Comparison of ENCODE assay signal across 7 mouse cellular contexts in the genomic region with DNA sequence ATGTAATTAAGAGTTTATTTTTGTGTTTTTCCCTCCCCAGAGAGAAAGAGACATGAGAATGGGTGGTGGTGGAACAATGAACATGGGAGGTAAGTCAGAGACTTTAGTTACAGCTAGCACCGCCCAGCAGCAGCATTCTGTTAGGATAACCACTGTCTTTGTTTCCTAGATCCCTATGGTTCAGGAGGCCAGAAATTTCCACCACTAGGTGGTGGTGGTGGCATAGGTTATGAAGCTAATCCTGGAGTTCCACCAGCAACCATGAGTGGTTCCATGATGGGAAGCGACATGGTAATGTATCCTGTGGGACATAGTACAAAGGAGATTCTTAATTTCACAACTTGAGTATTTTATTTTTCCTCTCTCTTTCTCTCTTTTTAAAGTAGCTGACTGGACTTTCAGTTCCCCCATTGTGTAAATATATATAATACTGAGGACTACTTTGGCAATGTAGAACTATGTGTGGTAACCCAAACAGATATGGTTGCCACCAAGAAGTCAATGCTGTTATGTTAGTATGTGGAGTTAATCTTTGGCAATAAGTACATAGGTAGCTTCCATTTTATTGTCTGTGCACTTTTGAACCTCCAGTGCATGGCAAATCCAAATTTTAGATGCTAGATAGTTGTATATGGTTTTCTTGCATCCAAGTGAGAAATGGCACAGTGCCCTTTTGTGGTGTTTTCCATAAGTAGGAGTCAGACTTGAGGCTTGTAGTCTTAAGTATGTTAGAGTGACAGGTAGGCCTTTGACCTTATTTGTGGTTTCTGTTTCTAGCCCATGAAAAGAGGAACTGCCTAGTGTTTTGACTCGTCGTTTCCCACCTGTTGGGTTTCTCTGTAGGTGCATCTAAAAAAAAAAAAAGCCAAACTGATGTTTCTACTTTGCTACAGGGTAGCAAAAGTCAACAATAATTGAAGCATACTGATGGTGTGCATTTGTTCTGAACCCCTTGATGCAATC. TPM values are rescaled to one million over a fixed set of nuclear protein-coding genes. Genes with fewer than 3 reads are reported as not detected.
DNase-seq lines count a peak whose midpoint lies in the region; ATAC-seq and TF ChIP-seq lines count a peak whose summit lies in the region.

No protein-coding gene starts in this region.

- peak; percentile 79 for TF ChIP-seq CTCF in layer of hippocampus, adult 2 months (conservative IDR thresholded peaks at IDR 0.05)
- TF ChIP-seq CTCF in lung, postnatal 0 days (IDR thresholded peaks at IDR 0.05), result peak; percentile 76

- H3K9ac ChIP-seq in lung, postnatal 0 days (replicated peaks; ENCODE audit: low read depth), result no peak overlapping the region

- WGBS in lung, postnatal 0 days, result 62% methylated on average over 4 of the region's 4 CpGs

- no peak overlapping the region for H3K4me2 ChIP-seq in lung, postnatal 0 days (replicated peaks; ENCODE audit: low read depth, low read length)

- 0 out of 2 replicates have a peak, but pooled peaks have one; percentile 44 for ATAC-seq in lung, postnatal 0 days

- DNase-seq in layer of hippocampus, adult 2 months (ENCODE audit: low spot score in 2 of 2), result peak in 1 of 2 experiments; percentile 38
- no peak for DNase-seq in layer of hippocampus, postnatal 36 days
- DNase-seq in ES-CJ7 (ENCODE audit: low read depth, low spot score), result peak; percentile 88
- peak; percentile 77 for DNase-seq in adrenal gland, postnatal 14 days
- peak; percentile 62 for DNase-seq in heart, postnatal 4 days
- peak; percentile 75 for DNase-seq in lung, postnatal 0 days (ENCODE audit: low spot score)
- no peak for DNase-seq in right cerebral cortex, postnatal 36 days (ENCODE audit: low spot score in 2 of 2)

- TF ChIP-seq EP300 in lung, postnatal 0 days (IDR thresholded peaks at IDR 0.05), result no peak

- H3K9me3 ChIP-seq in lung, postnatal 0 days (ENCODE audit: low read length), result no peaks in the 10 kb centered on the region

- peaks cover 54% of the 10 kb centered on the region; the same call in 1 of the 2 replicates for H3K36me3 ChIP-seq in lung, postnatal 0 days (ENCODE audit: insufficient read depth, low read length)

- H3K27me3 ChIP-seq in lung, postnatal 0 days (replicated peaks; ENCODE audit: insufficient read depth, low read length), result no peaks in the 10 kb centered on the region

- H3K27ac ChIP-seq in layer of hippocampus, adult 2 months, result no peak overlapping the region
- no peak overlapping the region for H3K27ac ChIP-seq in lung, postnatal 0 days (ENCODE audit: low read length)

- peaks cover 10% of the 10 kb centered on the region; the same call in 1 of the 2 replicates for H3K4me1 ChIP-seq in lung, postnatal 0 days (ENCODE audit: insufficient read depth, low read depth, low read length)

- no peak overlapping the region for H3K4me3 ChIP-seq in layer of hippocampus, adult 2 months
- no peak overlapping the region for H3K4me3 ChIP-seq in lung, postnatal 0 days (ENCODE audit: low read depth, low read length)

RNA-seq across cellular contexts. Expression of a gene that starts 6.4 kb away (rescaled TPM):
- total RNA-seq in layer of hippocampus, adult 2 months (2021), result 100 to 1,000 TPM; 279 to 306 TPM
- 100 to 1,000 TPM; 265 to 324 TPM for total RNA-seq in layer of hippocampus, postnatal 36 days (2021)
- total RNA-seq in adrenal gland, postnatal 14 days (2021), result 286 and 302 TPM in 2 replicates
- total RNA-seq in heart, postnatal 4 days (2021), result 100 to 1,000 TPM; 182 to 205 TPM
- 51.1 and 63.3 TPM in 2 replicates for polyA plus RNA-seq in lung, postnatal 0 days (2015; fragmentation: Nextera tagmentation; extraction: Ambion mirVana)

RNA-seq across cellular contexts. Expression of a gene that starts 33.4 kb away (rescaled TPM):
- 10 to 100 TPM; 12.9 to 14.3 TPM for total RNA-seq in layer of hippocampus, adult 2 months (2021)
- 10 to 100 TPM; 13.6 to 14.1 TPM for total RNA-seq in layer of hippocampus, postnatal 36 days (2021)
- 8.1 and 9.2 TPM in 2 replicates for total RNA-seq in adrenal gland, postnatal 14 days (2021)
- total RNA-seq in heart, postnatal 4 days (2021), result 1 to 10 TPM; 5.8 to 5.9 TPM
- 6.4 and 8.1 TPM in 2 replicates for polyA plus RNA-seq in lung, postnatal 0 days (2015; fragmentation: Nextera tagmentation; extraction: Ambion mirVana)

RNA-seq across cellular contexts. Expression of a gene that starts 49.7 kb away (rescaled TPM):
- total RNA-seq in layer of hippocampus, adult 2 months (2021), result 10 to 100 TPM; 34.9 to 41.7 TPM
- total RNA-seq in layer of hippocampus, postnatal 36 days (2021), result 10 to 100 TPM; 45.2 to 51.2 TPM
- 13.6 and 14.5 TPM in 2 replicates for total RNA-seq in adrenal gland, postnatal 14 days (2021)
- 1 to 10 TPM; 7.1 to 7.2 TPM for total RNA-seq in heart, postnatal 4 days (2021)
- 5.8 and 9.2 TPM in 2 replicates for polyA plus RNA-seq in lung, postnatal 0 days (2015; fragmentation: Nextera tagmentation; extraction: Ambion mirVana)

RNA-seq across cellular contexts. Expression of a gene that starts 59.6 kb away (rescaled TPM):
- total RNA-seq in layer of hippocampus, adult 2 months (2021), result 10 to 100 TPM; 47.6 to 51.9 TPM
- 10 to 100 TPM; 51.2 to 54.5 TPM for total RNA-seq in layer of hippocampus, postnatal 36 days (2021)
- 37.1 and 40.0 TPM in 2 replicates for total RNA-seq in adrenal gland, postnatal 14 days (2021)
- total RNA-seq in heart, postnatal 4 days (2021), result 10 to 100 TPM; 36.0 to 38.1 TPM
- 8.6 and 11.7 TPM in 2 replicates for polyA plus RNA-seq in lung, postnatal 0 days (2015; fragmentation: Nextera tagmentation; extraction: Ambion mirVana)

Comparison
In these comparisons a context has a peak if more than half of its experiments do, and no peak if none do; other contexts are left out.
1. DNase-seq: peak in ES-CJ7 (single experiment), adrenal gland, postnatal 14 days (single experiment), heart, postnatal 4 days (single experiment) and lung, postnatal 0 days (single experiment); none in layer of hippocampus, postnatal 36 days (0 of 2) and right cerebral cortex, postnatal 36 days (0 of 2).